24 mouse cellular contexts compared by ENCODE assay signal in the genomic region with DNA sequence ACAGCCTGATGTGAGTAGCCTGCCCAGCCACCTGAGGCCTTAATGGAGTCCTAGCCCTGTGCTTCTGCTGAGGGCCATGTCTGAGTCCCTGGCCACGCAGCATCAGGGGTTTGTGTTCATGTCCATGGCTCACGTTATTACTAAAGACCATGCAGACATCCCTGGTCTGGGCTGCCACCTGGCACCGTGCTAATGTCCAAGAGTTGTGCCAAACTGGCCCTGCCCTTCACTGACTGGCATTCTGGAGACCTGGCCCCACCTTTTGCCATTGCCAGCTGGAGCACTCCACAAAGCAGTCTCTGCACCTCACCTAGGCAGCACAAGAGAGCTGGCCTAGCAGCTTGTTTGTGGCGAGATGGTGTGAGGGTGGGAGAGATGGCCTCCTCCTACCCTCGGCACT. TPM values are rescaled to one million over a fixed set of nuclear protein-coding genes. Genes with fewer than 3 reads are reported as not detected.
DNase-seq lines count a peak whose midpoint lies in the region; ATAC-seq lines count a peak whose summit lies in the region.
"Had no signal": no experiment of that assay in that cellular context is flagged by ENCODE, and none has a peak within 500 bp of the region (broad histone marks: within the 10 kb centered on the region; RNA-seq: fewer than 3 reads in every experiment).

No protein-coding gene starts in this region.

- H3K9me3 ChIP-seq in forebrain, embryonic 14.5 days (replicated peaks; ENCODE audit: control insufficient read depth, low read length), result no peaks in the 10 kb centered on the region
- H3K9me3 ChIP-seq in forebrain, embryonic 13.5 days (replicated peaks), result no peaks in the 10 kb centered on the region
- no peaks in the 10 kb centered on the region for H3K9me3 ChIP-seq in hindbrain, embryonic 13.5 days
- H3K9me3 ChIP-seq in hindbrain, embryonic 11.5 days (ENCODE audit: control insufficient read depth, low read length), result no peaks in the 10 kb centered on the region
- no peaks in the 10 kb centered on the region for H3K9me3 ChIP-seq in midbrain, embryonic 13.5 days
- H3K9me3 ChIP-seq: limb, embryonic 10.5 days; limb, embryonic 15.5 days; liver, embryonic 13.5 days had no signal

- no peak overlapping the region for H3K4me3 ChIP-seq in forebrain, embryonic 14.5 days (ENCODE audit: low read depth, low read length)
- no peak overlapping the region for H3K4me3 ChIP-seq in forebrain, embryonic 13.5 days
- H3K4me3 ChIP-seq in hindbrain, embryonic 13.5 days, result no peak overlapping the region
- H3K4me3 ChIP-seq in hindbrain, embryonic 11.5 days (ENCODE audit: low read depth, low read length), result no peak overlapping the region
- H3K4me3 ChIP-seq in midbrain, embryonic 13.5 days (replicated peaks), result no peak overlapping the region
- H3K4me3 ChIP-seq: gastrocnemius, adult 2 months; limb, embryonic 10.5 days; limb, embryonic 15.5 days; liver, embryonic 13.5 days; megakaryocyte, embryonic 14.5 days had no signal

- H3K27me3 ChIP-seq in forebrain, embryonic 14.5 days (replicated peaks; ENCODE audit: control insufficient read depth, insufficient read depth, low read length), result no peaks in the 10 kb centered on the region
- H3K27me3 ChIP-seq in forebrain, embryonic 13.5 days, result no peaks in the 10 kb centered on the region
- no peaks in the 10 kb centered on the region for H3K27me3 ChIP-seq in hindbrain, embryonic 13.5 days
- no peaks in the 10 kb centered on the region for H3K27me3 ChIP-seq in hindbrain, embryonic 11.5 days (ENCODE audit: control insufficient read depth, insufficient read depth, low read length)
- H3K27me3 ChIP-seq in midbrain, embryonic 13.5 days, result no peaks in the 10 kb centered on the region
- H3K27me3 ChIP-seq: limb, embryonic 15.5 days; liver, embryonic 13.5 days had no signal

- no peaks in the 10 kb centered on the region for H3K4me1 ChIP-seq in forebrain, embryonic 14.5 days (ENCODE audit: control insufficient read depth, insufficient read depth, low read length)
- H3K4me1 ChIP-seq in forebrain, embryonic 13.5 days, result peaks cover 6% of the 10 kb centered on the region; the same call in 1 of the 2 replicates
- no peaks in the 10 kb centered on the region for H3K4me1 ChIP-seq in hindbrain, embryonic 13.5 days (replicated peaks)
- H3K4me1 ChIP-seq in hindbrain, embryonic 11.5 days (replicated peaks; ENCODE audit: control insufficient read depth, insufficient read depth, low read length), result no peaks in the 10 kb centered on the region
- H3K4me1 ChIP-seq in midbrain, embryonic 13.5 days (replicated peaks), result peaks cover 6% of the 10 kb centered on the region; the same call in 1 of the 2 replicates
- H3K4me1 ChIP-seq: limb, embryonic 10.5 days; limb, embryonic 15.5 days; liver, embryonic 13.5 days; megakaryocyte, embryonic 14.5 days had no signal

- H3K9ac ChIP-seq in forebrain, embryonic 14.5 days (ENCODE audit: low read length), result no peak overlapping the region
- H3K9ac ChIP-seq in forebrain, embryonic 13.5 days, result no peak overlapping the region
- no peak overlapping the region for H3K9ac ChIP-seq in hindbrain, embryonic 13.5 days
- no peak overlapping the region for H3K9ac ChIP-seq in hindbrain, embryonic 11.5 days (ENCODE audit: low read depth, low read length)
- H3K9ac ChIP-seq in midbrain, embryonic 13.5 days (replicated peaks), result no peak overlapping the region
- H3K9ac ChIP-seq: limb, embryonic 15.5 days; liver, embryonic 13.5 days had no signal

- no peak overlapping the region for H3K4me2 ChIP-seq in forebrain, embryonic 14.5 days (ENCODE audit: low read length)
- H3K4me2 ChIP-seq in forebrain, embryonic 13.5 days, result no peak overlapping the region
- H3K4me2 ChIP-seq in hindbrain, embryonic 13.5 days, result no peak overlapping the region
- H3K4me2 ChIP-seq in hindbrain, embryonic 11.5 days (replicated peaks; ENCODE audit: low read depth, low read length), result no peak overlapping the region
- no peak overlapping the region for H3K4me2 ChIP-seq in midbrain, embryonic 13.5 days (replicated peaks)
- H3K4me2 ChIP-seq: heart, embryonic 11.5 days; limb, embryonic 15.5 days; liver, embryonic 13.5 days had no signal

- 88% methylated on average over 5 of the region's 5 CpGs for WGBS in forebrain, embryonic 14.5 days
- WGBS in forebrain, embryonic 13.5 days, result 91% methylated on average over 5 of the region's 5 CpGs
- WGBS in hindbrain, embryonic 13.5 days, result 87% methylated on average over 5 of the region's 5 CpGs
- 79% methylated on average over 5 of the region's 5 CpGs for WGBS in hindbrain, embryonic 11.5 days
- WGBS in midbrain, embryonic 13.5 days, result 88% methylated on average over 5 of the region's 5 CpGs

- DNase-seq in forebrain, embryonic 14.5 days (ENCODE audit: low spot score), result no peak
- no peak for DNase-seq in hindbrain, embryonic 11.5 days (ENCODE audit: low spot score)
- DNase-seq in embryo, embryonic 10 days (ENCODE audit: low spot score), result no peak
- DNase-seq: adrenal gland, postnatal 25 days; B cell, adult 2 months; cerebellum, adult 18-20 months; gastrocnemius, adult 2 months; gastrocnemius, postnatal 36 days; heart, adult 18-20 months; heart, postnatal 36 days; kidney, adult 11 months; kidney, postnatal 14 days; layer of hippocampus, adult 9-11 months; liver, embryonic 13.5 days; lung, adult 18-20 months; lung, postnatal 4 days had no signal

- 0 out of 2 replicates have a peak overlapping the region, but pooled peaks have one; percentile 33 for H3K27ac ChIP-seq in forebrain, embryonic 14.5 days (ENCODE audit: low read depth, low read length)
- H3K27ac ChIP-seq in forebrain, embryonic 13.5 days, result no peak overlapping the region
- peak overlapping the region; percentile 8; the same call in 1 of the 2 replicates for H3K27ac ChIP-seq in hindbrain, embryonic 13.5 days
- no peak overlapping the region for H3K27ac ChIP-seq in hindbrain, embryonic 11.5 days (ENCODE audit: low read depth, low read length)
- no peak overlapping the region for H3K27ac ChIP-seq in midbrain, embryonic 13.5 days
- H3K27ac ChIP-seq: gastrocnemius, adult 2 months; limb, embryonic 10.5 days; limb, embryonic 15.5 days; liver, embryonic 13.5 days had no signal

- no peaks in the 10 kb centered on the region for H3K36me3 ChIP-seq in forebrain, embryonic 14.5 days (ENCODE audit: control insufficient read depth, insufficient read depth, low read length)
- no peaks in the 10 kb centered on the region for H3K36me3 ChIP-seq in forebrain, embryonic 13.5 days (ENCODE audit: poor library complexity, severe bottlenecking)
- H3K36me3 ChIP-seq in hindbrain, embryonic 13.5 days, result no peaks in the 10 kb centered on the region
- H3K36me3 ChIP-seq in hindbrain, embryonic 11.5 days (ENCODE audit: control insufficient read depth, insufficient read depth, low read length), result no peaks in the 10 kb centered on the region
- no peaks in the 10 kb centered on the region for H3K36me3 ChIP-seq in midbrain, embryonic 13.5 days
- H3K36me3 ChIP-seq: limb, embryonic 10.5 days; limb, embryonic 15.5 days; liver, embryonic 13.5 days had no signal

- ATAC-seq in forebrain, embryonic 14.5 days, result no peak
- no peak for ATAC-seq in forebrain, embryonic 13.5 days
- ATAC-seq in hindbrain, embryonic 13.5 days (ENCODE audit: low FRiP score), result peak; percentile 43
- ATAC-seq in hindbrain, embryonic 11.5 days (ENCODE audit: low FRiP score), result no peak
- peak; percentile 45; the same call in 1 of the 2 replicates for ATAC-seq in midbrain, embryonic 13.5 days
- ATAC-seq: lung, postnatal 0 days had no signal

RNA-seq across cellular contexts. Expression of a gene that starts 14.6 kb away (rescaled TPM):
- 23.3 and 24.9 TPM in 2 replicates for polyA plus RNA-seq in forebrain, embryonic 14.5 days (2014; fragmentation: Nextera tagmentation; extraction: Ambion mirVana)
- polyA plus RNA-seq in forebrain, embryonic 13.5 days (2015; fragmentation: Nextera tagmentation; extraction: Ambion mirVana), result 17.2 and 18.7 TPM in 2 replicates
- 19.6 and 21.7 TPM in 2 replicates for polyA plus RNA-seq in hindbrain, embryonic 13.5 days (2015; fragmentation: Nextera tagmentation; extraction: Ambion mirVana)
- 11.9 and 12.3 TPM in 2 replicates for polyA plus RNA-seq in hindbrain, embryonic 11.5 days (2014; fragmentation: Nextera tagmentation; extraction: Ambion mirVana)
- polyA plus RNA-seq in midbrain, embryonic 13.5 days (2015; fragmentation: Nextera tagmentation; extraction: Ambion mirVana), result 18.6 and 20.0 TPM in 2 replicates

RNA-seq across cellular contexts. Expression of a gene that starts 50.3 kb away (rescaled TPM):
- polyA plus RNA-seq in forebrain, embryonic 14.5 days (2014; fragmentation: Nextera tagmentation; extraction: Ambion mirVana), result 633 and 666 TPM in 2 replicates
- 547 and 561 TPM in 2 replicates for polyA plus RNA-seq in forebrain, embryonic 13.5 days (2015; fragmentation: Nextera tagmentation; extraction: Ambion mirVana)
- polyA plus RNA-seq in hindbrain, embryonic 13.5 days (2015; fragmentation: Nextera tagmentation; extraction: Ambion mirVana), result 540 and 559 TPM in 2 replicates
- 635 and 657 TPM in 2 replicates for polyA plus RNA-seq in hindbrain, embryonic 11.5 days (2014; fragmentation: Nextera tagmentation; extraction: Ambion mirVana)
- polyA plus RNA-seq in midbrain, embryonic 13.5 days (2015; fragmentation: Nextera tagmentation; extraction: Ambion mirVana), result 563 and 601 TPM in 2 replicates

Comparison
In these comparisons a context has a peak if more than half of its experiments do, and no peak if none do; other contexts are left out.
1. ATAC-seq: peak in hindbrain, embryonic 13.5 days (single experiment) and midbrain, embryonic 13.5 days (single experiment); none in forebrain, embryonic 14.5 days (single experiment), forebrain, embryonic 13.5 days (single experiment) and hindbrain, embryonic 11.5 days (single experiment).
2. H3K27ac ChIP-seq: peak in forebrain, embryonic 14.5 days (single experiment) and hindbrain, embryonic 13.5 days (single experiment); none in forebrain, embryonic 13.5 days (single experiment), hindbrain, embryonic 11.5 days (single experiment) and midbrain, embryonic 13.5 days (single experiment).